Mouse (Mus musculus): ENCODE data around the gene Relb. TPM values are rescaled to one million over a fixed set of nuclear protein-coding genes. Genes with fewer than 3 reads are reported as not detected.
"Not testable (repeated sequence)": the region's sequence is repeated elsewhere in the genome, so short reads cannot be mapped to it uniquely, and the experiment has no call there.

The Relb gene
- polyA plus RNA-seq, 1 experiment, result 76.0 TPM

- DNase-seq (ENCODE audit: low read depth, low spot score), result no peak
- 94% methylated on average over 17 of the region's 17 CpGs for WGBS
Observed at GRCm38 (mm10) chr7:19633197-19633596, 4.0 kb upstream of the Relb start.

DNA sequence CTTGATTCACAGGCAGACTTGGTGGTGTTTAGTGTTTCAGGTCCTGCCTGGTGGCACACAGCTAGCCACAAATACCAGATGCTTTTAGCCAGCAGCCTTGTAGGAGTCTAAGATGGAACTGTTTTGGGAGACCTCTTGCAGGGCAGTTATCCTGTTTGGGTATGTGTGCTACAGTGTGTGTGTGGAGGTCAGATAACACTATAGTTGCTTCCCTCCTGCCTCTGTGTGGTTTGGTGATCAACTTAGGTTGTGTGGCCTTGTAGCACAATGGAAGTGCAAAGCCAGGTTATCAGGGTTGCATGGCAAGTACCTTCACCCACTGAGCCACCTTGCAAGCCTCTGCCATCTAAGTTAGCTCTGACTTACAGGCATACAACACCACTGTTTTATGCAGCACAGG, 3.5 kb upstream of the Relb start:
- no peak for DNase-seq (ENCODE audit: low read depth, low spot score)

DNA sequence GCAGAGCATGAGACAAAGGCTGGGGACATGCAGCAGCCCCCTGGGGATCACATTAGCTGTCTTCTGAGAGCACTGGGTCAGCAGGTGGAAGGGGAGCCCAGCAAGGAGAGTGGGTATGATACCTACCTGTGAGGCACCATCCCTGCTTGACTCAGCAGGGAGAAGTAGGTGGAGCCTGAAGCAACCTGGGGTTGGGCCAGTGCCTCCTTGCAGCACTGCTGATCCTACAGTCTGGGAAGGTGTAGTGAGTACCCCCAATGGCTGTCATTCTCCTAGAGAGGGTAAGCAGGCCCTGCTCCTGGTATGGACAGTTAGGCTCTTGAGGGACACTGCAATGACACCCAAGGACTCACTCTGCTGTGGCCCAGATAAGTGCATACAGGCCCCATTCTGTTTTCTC, 3.0 kb upstream of the Relb start:
- no peak for DNase-seq (ENCODE audit: low read depth, low spot score)

DNA sequence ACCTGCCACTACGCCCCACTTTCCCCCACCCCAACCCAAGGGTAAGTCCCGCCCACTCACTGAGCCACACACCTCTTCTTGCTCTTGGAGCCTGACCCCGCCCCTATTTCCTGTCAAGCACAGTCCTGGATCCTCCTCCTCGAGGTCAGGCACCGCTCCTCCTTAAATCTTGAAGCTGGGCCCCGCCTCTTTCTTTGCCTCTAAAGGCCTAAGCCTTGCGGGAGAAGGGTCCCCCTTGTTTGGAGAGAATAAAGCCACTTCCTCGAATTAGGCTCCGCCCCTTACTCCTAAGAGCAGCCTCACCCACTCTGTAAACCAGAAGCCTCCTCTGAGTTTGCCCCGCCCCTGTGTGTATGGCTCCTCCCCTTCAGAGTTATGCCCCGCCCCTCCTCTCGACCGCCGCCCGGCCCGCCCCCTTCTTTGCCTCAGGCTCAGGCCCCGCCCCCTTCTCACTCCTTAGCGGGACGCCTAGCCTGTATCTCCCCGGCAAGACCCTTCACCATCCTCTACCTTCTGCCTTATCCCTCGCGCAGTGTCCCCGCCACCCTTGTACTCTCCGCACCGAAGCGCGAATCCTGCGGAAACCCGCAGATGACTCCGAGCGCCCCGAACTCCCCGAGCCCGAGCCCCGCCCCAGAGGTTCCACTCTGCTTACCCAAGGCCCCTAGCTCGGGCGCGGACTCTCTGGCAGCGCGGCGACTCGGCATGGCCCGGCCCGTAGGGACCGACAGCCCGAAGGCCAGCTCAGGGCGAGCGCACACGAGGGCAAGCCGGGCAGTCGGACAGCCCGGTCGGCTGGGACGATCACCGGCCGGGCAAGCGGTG, 490 bp downstream of the Relb start:
- 2% methylated on average over 57 of the region's 57 CpGs for WGBS
- peak; percentile 99 for DNase-seq (ENCODE audit: low read depth, low spot score)

DNA sequence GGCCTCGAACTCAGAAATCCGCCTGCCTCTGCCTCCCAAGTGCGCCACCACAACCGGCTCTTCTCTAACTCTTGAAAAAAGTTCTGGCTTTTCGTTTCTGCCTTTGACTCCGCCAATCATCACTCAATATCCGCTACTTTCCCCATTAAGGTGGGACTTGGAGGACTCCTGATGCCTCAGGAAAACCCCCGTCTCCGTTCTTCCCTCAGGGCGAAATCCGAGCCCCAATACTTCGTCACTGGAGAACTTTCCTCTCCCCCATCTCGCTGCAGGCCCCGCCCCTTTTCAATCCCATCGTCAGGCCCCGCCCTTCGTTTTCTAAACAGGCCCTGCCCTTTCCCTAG, 1.1 kb downstream of the Relb start:
- 6% methylated on average over 17 of the region's 17 CpGs for WGBS
- no peak for DNase-seq (ENCODE audit: low read depth, low spot score)

DNA sequence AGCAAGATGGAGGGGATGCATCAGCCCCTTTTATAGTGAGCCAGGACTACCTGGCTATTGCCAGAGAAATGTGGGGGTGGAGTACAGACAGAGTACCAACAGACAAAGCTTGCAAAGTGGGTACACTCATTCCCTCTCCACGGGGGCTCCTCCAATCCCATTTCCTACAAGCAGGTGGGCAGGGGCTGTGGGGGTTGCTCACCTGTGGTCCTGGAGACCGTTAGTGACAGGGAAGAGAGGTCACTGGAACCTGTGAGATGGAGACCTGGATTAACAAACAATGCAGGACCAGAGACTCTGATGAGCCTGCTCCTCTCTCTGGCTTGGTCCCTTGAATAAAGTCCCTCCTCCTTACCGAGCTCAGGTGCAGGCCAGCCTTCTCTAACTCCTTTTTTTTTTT, 1.5 kb downstream of the Relb start:
- WGBS, result 44% methylated on average over 3 of the region's 3 CpGs
- no peak for DNase-seq (ENCODE audit: low read depth, low spot score)

- 18% methylated on average over 2 of the region's 2 CpGs for WGBS
- DNase-seq (ENCODE audit: low read depth, low spot score), result no peak
Observed at GRCm38 (mm10) chr7:19623433-19623832, 5.8 kb downstream of the Relb start.

DNA sequence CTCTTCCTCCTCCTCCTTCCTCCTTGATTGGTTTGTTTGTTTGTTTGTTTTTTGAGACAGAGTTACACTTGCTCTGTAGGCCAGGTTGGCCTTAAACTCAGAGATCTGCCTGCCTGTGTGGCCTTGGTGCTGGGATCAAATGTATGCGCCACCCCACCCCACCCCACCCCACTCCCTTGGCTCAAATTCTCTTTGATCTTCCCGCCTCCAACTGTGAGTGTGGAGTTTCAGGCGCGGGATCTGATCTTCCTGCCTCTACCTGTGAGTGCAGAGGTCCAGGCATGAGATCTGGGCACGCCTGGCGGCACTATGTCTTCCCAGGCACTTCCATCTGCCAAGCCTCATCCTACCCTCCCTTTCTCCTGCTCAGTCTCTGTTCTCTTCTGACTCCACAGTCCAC, 7.0 kb downstream of the Relb start:
- 19% methylated on average over 6 of the region's 6 CpGs for WGBS

GRCm38 (mm10) chr7:19620811-19621210, 8.4 kb downstream of the Relb start:
- DNase-seq (ENCODE audit: low read depth, low spot score), result no peak
- 86% methylated on average over 7 of the region's 7 CpGs for WGBS

More for the DNA sequence above, 7.0 kb downstream of the Relb start:
- no peak for DNase-seq (ENCODE audit: low read depth, low spot score)

DNA sequence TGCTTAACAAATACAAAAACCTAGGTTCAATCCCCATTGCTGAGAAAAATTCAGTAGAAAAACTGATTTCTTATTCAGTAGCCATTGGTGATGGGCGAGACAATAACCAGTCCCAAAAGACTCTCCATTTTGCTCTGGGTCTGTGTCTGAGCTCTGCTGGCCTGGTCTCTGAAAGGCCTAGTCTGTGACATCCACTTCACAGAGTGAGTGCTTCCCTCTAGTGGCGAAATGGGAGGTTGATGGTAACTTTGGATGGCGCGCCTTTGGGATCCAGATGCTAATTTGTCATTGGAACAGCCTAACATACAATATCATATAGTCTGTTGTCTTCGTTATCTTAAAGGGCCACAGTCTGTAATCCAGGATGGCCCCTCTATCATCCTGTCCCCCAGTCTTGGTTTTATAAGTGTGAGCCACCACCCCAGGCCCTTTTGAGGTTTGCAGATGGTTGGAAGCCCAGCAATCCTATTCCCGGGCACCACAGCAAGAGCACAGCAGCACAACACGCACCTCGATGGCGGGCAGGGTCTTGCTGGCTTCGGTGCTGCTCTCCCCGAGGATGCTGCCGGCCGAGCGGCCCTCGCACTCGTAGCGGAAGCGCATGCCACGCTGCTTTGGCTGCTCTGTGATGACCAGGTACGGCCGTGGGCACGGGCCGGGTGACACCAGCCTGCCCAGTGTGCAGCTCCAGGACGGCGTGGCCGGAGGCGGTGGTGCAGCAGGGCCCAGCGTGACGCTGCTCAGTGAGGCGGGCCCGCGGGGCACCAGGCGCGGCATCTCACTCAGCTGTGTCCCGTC, 10.0 kb downstream of the Relb start:
- peak; percentile 80 for DNase-seq (ENCODE audit: low read depth, low spot score)
- WGBS, result 40% methylated on average over 35 of the region's 35 CpGs

DNA sequence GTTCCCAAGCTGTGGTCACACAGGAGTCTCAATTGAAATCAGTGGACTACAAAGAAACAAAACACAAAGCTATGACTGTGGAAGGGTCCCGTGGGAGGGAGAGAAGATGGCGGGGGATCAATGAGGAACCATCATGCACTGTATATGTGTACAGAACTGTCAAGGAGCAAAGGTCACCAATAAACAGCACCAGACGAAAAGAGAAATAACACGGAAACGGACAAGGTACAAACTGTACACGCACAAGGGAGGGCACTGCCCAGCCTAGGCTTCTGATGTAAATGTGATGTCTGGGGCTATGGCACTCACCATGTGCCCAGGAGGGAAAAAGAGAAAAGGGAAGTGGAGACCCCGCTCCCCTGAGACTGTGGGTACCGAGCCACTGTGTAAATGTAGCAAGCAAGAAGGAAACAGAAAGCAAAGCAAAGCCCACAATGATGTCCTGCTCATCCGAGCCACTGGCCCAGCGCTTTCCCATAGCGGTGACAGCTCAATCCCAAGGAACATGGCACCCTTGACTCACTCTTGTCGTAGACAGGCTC, 14.1 kb downstream of the Relb start:
- DNase-seq (ENCODE audit: low read depth, low spot score), result no peak
- WGBS, result 43% methylated on average over 12 of the region's 12 CpGs

DNA sequence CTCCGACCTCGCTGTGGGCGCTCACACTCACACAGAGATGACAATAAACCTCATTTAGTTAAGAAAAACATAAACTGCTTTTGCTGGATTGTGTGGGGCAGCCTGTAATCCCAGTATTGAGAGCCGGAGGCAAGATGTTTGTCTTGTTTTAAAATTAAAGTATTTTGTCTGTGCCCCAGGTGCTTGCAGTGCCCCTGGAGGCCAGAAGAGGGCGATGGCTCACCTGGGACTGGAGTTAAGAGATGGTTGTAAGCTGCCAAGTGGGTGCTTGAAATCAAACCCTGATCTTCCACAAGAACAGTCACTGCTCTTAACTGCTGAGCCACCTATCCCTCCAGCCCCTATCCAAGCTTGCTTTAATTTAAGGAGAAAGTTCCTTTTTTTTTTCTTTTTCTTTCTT, 18.3 kb downstream of the Relb start:
- WGBS, result 84% methylated on average over 5 of the region's 5 CpGs

DNA sequence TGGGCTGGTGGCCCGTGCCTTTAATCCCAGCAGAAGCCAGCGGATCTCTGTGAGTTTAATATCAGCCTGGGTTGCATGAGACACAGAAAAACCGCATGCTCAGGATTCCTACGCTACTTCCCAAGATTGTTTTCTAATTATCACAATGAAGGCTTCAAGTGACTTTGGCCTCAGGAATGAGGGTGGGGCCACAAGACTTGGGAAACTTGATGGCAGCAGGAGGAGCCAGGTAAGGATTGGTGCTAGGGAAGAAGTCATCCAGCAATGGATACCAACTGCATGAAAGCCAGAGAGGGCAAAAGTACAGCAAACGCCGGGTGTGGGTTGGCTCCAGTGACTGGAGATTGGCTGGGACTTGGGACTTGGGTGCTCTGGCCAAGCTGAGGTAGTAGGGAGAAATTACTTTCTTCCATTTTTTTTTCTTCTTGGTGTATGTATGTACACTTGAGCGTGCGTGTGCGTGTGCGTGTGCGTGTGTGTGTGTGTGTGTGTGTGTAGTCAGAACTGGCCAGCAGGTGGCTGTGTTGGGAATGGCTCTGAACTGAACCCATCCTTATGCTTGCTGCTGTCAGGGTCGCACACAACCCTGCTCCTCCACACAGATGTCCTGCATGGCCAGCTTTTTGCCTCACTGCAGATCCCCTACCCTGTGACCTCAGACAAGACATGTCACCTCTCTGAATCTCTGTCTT, 19.5 kb downstream of the Relb start:
- 75% methylated on average over 12 of the region's 12 CpGs for whole genome bisulfite sequencing

More for the DNA sequence above, 18.3 kb downstream of the Relb start:
- no peak for DNase-seq (ENCODE audit: low read depth, low spot score)

DNA sequence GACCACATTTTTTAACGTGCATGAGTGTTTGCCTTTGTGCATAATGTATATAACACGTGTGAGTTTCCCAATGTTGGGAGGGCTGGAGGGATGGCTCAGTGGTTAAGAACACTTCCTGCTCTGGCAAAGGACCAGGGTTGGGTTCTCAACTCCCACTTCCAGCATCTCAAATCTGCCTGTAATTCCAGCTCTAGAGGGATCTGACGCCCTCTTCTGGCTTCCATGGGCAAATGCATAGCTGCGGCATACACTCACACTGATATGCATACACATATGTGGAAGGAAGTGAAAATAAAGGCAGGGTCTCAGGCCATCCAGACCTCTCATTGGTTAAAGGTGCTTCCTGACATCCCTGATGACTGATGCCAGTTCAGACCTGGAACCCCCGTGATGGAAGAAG, 21.9 kb downstream of the Relb start:
- 82% methylated on average over 5 of the region's 5 CpGs for WGBS
- DNase-seq (ENCODE audit: low read depth, low spot score), result no peak

More for the DNA sequence above, 19.5 kb downstream of the Relb start:
- no peak for DNase-seq (ENCODE audit: low read depth, low spot score)

GRCm38 (mm10) chr7:19604606-19605214, 24.5 kb downstream of the Relb start:
- WGBS, result 53% methylated on average over 10 of the region's 10 CpGs

GRCm38 (mm10) chr7:19603849-19604605, 25.2 kb downstream of the Relb start, which contains the start of gene Clasrp:
Clasrp (minus strand) TSS chr7:19604486.
- peak; percentile 87 for DNase-seq (ENCODE audit: low read depth, low spot score)
- WGBS, result under 1% methylated on average over 57 of the region's 57 CpGs

More at GRCm38 (mm10) chr7:19604606-19605214, 24.5 kb downstream of the Relb start:
- not testable (repeated sequence) for DNase-seq (ENCODE audit: low read depth, low spot score)

GRCm38 (mm10) chr7:19603055-19603454, 26.2 kb downstream of the Relb start:
- 57% methylated on average over 12 of the region's 12 CpGs for WGBS
- no peak for DNase-seq (ENCODE audit: low read depth, low spot score)

GRCm38 (mm10) chr7:19600562-19600961, 28.7 kb downstream of the Relb start:
- DNase-seq (ENCODE audit: low read depth, low spot score), result no peak
- 70% methylated on average over 5 of the region's 5 CpGs for WGBS

Data from large intestine, adult 2 months (tissue).